Mouse (Mus musculus): ENCODE measurements at regions not wholly inside any gene's neighbourhood (a gene's known extent, or its start where the extent isn't known, plus 50 kb on each side); places are given as distances from the start of the nearest gene placed in this dataset.
A peak's percentile ranks its signal among the peaks of the same experiment; 100 is the strongest.
"Not testable (repeated sequence)": the region's sequence is repeated elsewhere in the genome, so short reads cannot be mapped to it uniquely, and the experiment has no call there.

- H3K4me1 ChIP-seq (ENCODE audit: insufficient read depth, low read length); H3K4me3 ChIP-seq (ENCODE audit: low read length); H3K27ac ChIP-seq; H3K9me3 ChIP-seq (ENCODE audit: low read length); H3K27me3 ChIP-seq (ENCODE audit: insufficient read depth, low read length); H3K4me2 ChIP-seq (ENCODE audit: low read depth, low read length); H3K36me3 ChIP-seq (ENCODE audit: insufficient read depth, low read length); ATAC-seq; DNase-seq (ENCODE audit: low spot score); H3K9ac ChIP-seq (replicated peaks; ENCODE audit: low read length): not testable (repeated sequence)
- WGBS, result 30% methylated on average over 4 of the region's 4 CpGs
These were observed 262.6 kb upstream of the Ywhaq start for GRCm38 (mm10) chr12:21680026-21680425.

GRCm38 (mm10) chr12:21649381-21649780 lies 231.9 kb upstream of the Ywhaq start:
- not testable (repeated sequence) for H3K4me1 ChIP-seq (ENCODE audit: insufficient read depth, low read length); DNase-seq (ENCODE audit: low spot score); H3K27ac ChIP-seq; H3K4me2 ChIP-seq (ENCODE audit: low read depth, low read length); H3K9ac ChIP-seq (replicated peaks; ENCODE audit: low read length); H3K4me3 ChIP-seq (ENCODE audit: low read length); H3K36me3 ChIP-seq (ENCODE audit: insufficient read depth, low read length); H3K27me3 ChIP-seq (ENCODE audit: insufficient read depth, low read length); ATAC-seq
- WGBS, result 86% methylated on average over 8 of the region's 8 CpGs
- H3K9me3 ChIP-seq (ENCODE audit: low read length), result peaks cover 15% of the 10 kb centered on the region; the same call in 1 of the 2 replicates

- DNase-seq (ENCODE audit: low spot score), result peak; percentile 85
- not testable (repeated sequence) for H3K4me3 ChIP-seq (ENCODE audit: low read length); H3K4me1 ChIP-seq (ENCODE audit: insufficient read depth, low read length); H3K9me3 ChIP-seq (ENCODE audit: low read length); ATAC-seq; H3K4me2 ChIP-seq (ENCODE audit: low read depth, low read length); H3K9ac ChIP-seq (replicated peaks; ENCODE audit: low read length); H3K27ac ChIP-seq; H3K36me3 ChIP-seq (ENCODE audit: insufficient read depth, low read length); H3K27me3 ChIP-seq (ENCODE audit: insufficient read depth, low read length)
- peak; percentile 88 for TF ChIP-seq CTCF (IDR thresholded peaks at IDR 0.05; ENCODE audit: low read depth)
- WGBS, result 19% methylated on average over 2 of the region's 2 CpGs
These were observed 196.3 kb upstream of the Ywhaq start for GRCm38 (mm10) chr12:21613781-21614180.

- ATAC-seq (no peak), DNase-seq (ENCODE audit: low spot score) (no peak)
- Histone ChIP-seq H3K27me3 (ENCODE audit: insufficient read depth, low read length) (no peaks in the 10 kb centered on the region), H3K9ac (replicated peaks; ENCODE audit: low read length) (no peak overlapping the region), H3K4me2 (ENCODE audit: low read depth, low read length) (no peak overlapping the region), H3K9me3 (ENCODE audit: low read length) (no peaks in the 10 kb centered on the region), H3K36me3 (ENCODE audit: insufficient read depth, low read length) (no peaks in the 10 kb centered on the region), H3K4me3 (ENCODE audit: low read length) (no peak overlapping the region), H3K27ac (no peak overlapping the region), H3K4me1 (ENCODE audit: insufficient read depth, low read length) (no peaks in the 10 kb centered on the region)
- WGBS, result 81% methylated on average over 7 of the region's 7 CpGs
- no peak for TF ChIP-seq CTCF (IDR thresholded peaks at IDR 0.05; ENCODE audit: low read depth)
These were observed 151.1 kb upstream of the Ywhaq start for GRCm38 (mm10) chr12:21568415-21569040.

GRCm38 (mm10) chr12:21543962-21544361 lies 126.5 kb upstream of the Ywhaq start:
- H3K36me3 ChIP-seq (ENCODE audit: insufficient read depth, low read length), result not testable (repeated sequence)

GRCm38 (mm10) chr12:21543153-21543894 lies 125.9 kb upstream of the Ywhaq start:
- DNase-seq (ENCODE audit: low spot score) (peak; percentile 62), ATAC-seq (peak; percentile 91)
- WGBS, result 4% methylated on average over 34 of the region's 34 CpGs
- peak overlapping the region; percentile 66 for H3K4me2 ChIP-seq (ENCODE audit: low read depth, low read length)
- not testable (repeated sequence) for H3K4me1 ChIP-seq (ENCODE audit: insufficient read depth, low read length); H3K36me3 ChIP-seq (ENCODE audit: insufficient read depth, low read length); H3K27me3 ChIP-seq (ENCODE audit: insufficient read depth, low read length); H3K27ac ChIP-seq; H3K9me3 ChIP-seq (ENCODE audit: low read length)
- peak overlapping the region; percentile 70 for H3K9ac ChIP-seq (replicated peaks; ENCODE audit: low read length)
- peak overlapping the region; percentile 59 for H3K4me3 ChIP-seq (ENCODE audit: low read length)

More at GRCm38 (mm10) chr12:21543962-21544361, 126.5 kb upstream of the Ywhaq start:
- not testable (repeated sequence) for H3K4me2 ChIP-seq (ENCODE audit: low read depth, low read length); H3K9ac ChIP-seq (replicated peaks; ENCODE audit: low read length); H3K4me1 ChIP-seq (ENCODE audit: insufficient read depth, low read length); H3K27ac ChIP-seq; H3K4me3 ChIP-seq (ENCODE audit: low read length); H3K9me3 ChIP-seq (ENCODE audit: low read length); DNase-seq (ENCODE audit: low spot score); H3K27me3 ChIP-seq (ENCODE audit: insufficient read depth, low read length)
- ATAC-seq, result 0 out of 2 replicates have a peak, but pooled peaks have one; percentile 2
- WGBS, result 57% methylated on average over 2 of the region's 2 CpGs

GRCm38 (mm10) chr12:21531766-21532165 lies 114.3 kb upstream of the Ywhaq start:
- no peak for DNase-seq (ENCODE audit: low spot score)
- no peak overlapping the region for H3K27ac ChIP-seq
- no peaks in the 10 kb centered on the region for H3K27me3 ChIP-seq (ENCODE audit: insufficient read depth, low read length)
- no peaks in the 10 kb centered on the region for H3K36me3 ChIP-seq (ENCODE audit: insufficient read depth, low read length)
- no peak overlapping the region for H3K9ac ChIP-seq (replicated peaks; ENCODE audit: low read length)
- H3K4me2 ChIP-seq (ENCODE audit: low read depth, low read length), result no peak overlapping the region
- WGBS, result 73% methylated on average over 3 of the region's 3 CpGs
- no peaks in the 10 kb centered on the region for H3K9me3 ChIP-seq (ENCODE audit: low read length)
- no peaks in the 10 kb centered on the region for H3K4me1 ChIP-seq (ENCODE audit: insufficient read depth, low read length)
- no peak for TF ChIP-seq CTCF (IDR thresholded peaks at IDR 0.05; ENCODE audit: low read depth)
- H3K4me3 ChIP-seq (ENCODE audit: low read length), result no peak overlapping the region
- no peak for ATAC-seq

- ATAC-seq; H3K36me3 ChIP-seq (ENCODE audit: insufficient read depth, low read length); H3K4me3 ChIP-seq (ENCODE audit: low read length); H3K27ac ChIP-seq; H3K9ac ChIP-seq (replicated peaks; ENCODE audit: low read length); H3K4me1 ChIP-seq (ENCODE audit: insufficient read depth, low read length); DNase-seq (ENCODE audit: low spot score); H3K4me2 ChIP-seq (ENCODE audit: low read depth, low read length); H3K27me3 ChIP-seq (ENCODE audit: insufficient read depth, low read length); H3K9me3 ChIP-seq (ENCODE audit: low read length): not testable (repeated sequence)
- WGBS, result 78% methylated on average over 3 of the region's 3 CpGs
These were observed 111.9 kb upstream of the Ywhaq start for GRCm38 (mm10) chr12:21529367-21529766.

GRCm38 (mm10) chr12:21527336-21527735 lies 109.9 kb upstream of the Ywhaq start:
- H3K4me2 ChIP-seq (ENCODE audit: low read depth, low read length); H3K36me3 ChIP-seq (ENCODE audit: insufficient read depth, low read length); H3K4me1 ChIP-seq (ENCODE audit: insufficient read depth, low read length); H3K4me3 ChIP-seq (ENCODE audit: low read length); H3K27me3 ChIP-seq (ENCODE audit: insufficient read depth, low read length); DNase-seq (ENCODE audit: low spot score); H3K9ac ChIP-seq (replicated peaks; ENCODE audit: low read length); H3K27ac ChIP-seq; ATAC-seq; H3K9me3 ChIP-seq (ENCODE audit: low read length): not testable (repeated sequence)
- 87% methylated on average over 8 of the region's 8 CpGs for WGBS

- H3K27ac ChIP-seq; H3K9me3 ChIP-seq (ENCODE audit: low read length); H3K4me2 ChIP-seq (ENCODE audit: low read depth, low read length); H3K9ac ChIP-seq (replicated peaks; ENCODE audit: low read length); ATAC-seq; DNase-seq (ENCODE audit: low spot score); H3K27me3 ChIP-seq (ENCODE audit: insufficient read depth, low read length); H3K4me3 ChIP-seq (ENCODE audit: low read length); H3K36me3 ChIP-seq (ENCODE audit: insufficient read depth, low read length); H3K4me1 ChIP-seq (ENCODE audit: insufficient read depth, low read length): not testable (repeated sequence)
- WGBS, result 94% methylated on average over 2 of the region's 2 CpGs
These were observed 109.5 kb upstream of the Ywhaq start for GRCm38 (mm10) chr12:21526906-21527305.

Measured in hindbrain, postnatal 0 days (tissue).